Mouse (Mus musculus): ENCODE data around the gene Tas2r118.

The Tas2r118 gene

GRCm38 (mm10) chr6:23969960-23970359 lies at the start of gene Tas2r118:
TSS of gene Tas2r118 (minus strand) at chr6:23970060.
- DNase-seq (ENCODE audit: extremely low read depth, low read depth, low spot score), result no peak

- DNase-seq (ENCODE audit: extremely low read depth, low read depth, low spot score), result no peak
These were observed 48.5 kb upstream of the Tas2r118 start for GRCm38 (mm10) chr6:24018320-24018719.

- no peak for DNase-seq (ENCODE audit: extremely low read depth, low read depth, low spot score)
These were observed 23.4 kb upstream of the Tas2r118 start for GRCm38 (mm10) chr6:23993276-23993675.

- no peak for DNase-seq (ENCODE audit: extremely low read depth, low read depth, low spot score)
These were observed 21.0 kb upstream of the Tas2r118 start for GRCm38 (mm10) chr6:23990687-23991387.

GRCm38 (mm10) chr6:23986293-23986692 lies 16.4 kb upstream of the Tas2r118 start:
- no peak for DNase-seq (ENCODE audit: extremely low read depth, low read depth, low spot score)

- DNase-seq (ENCODE audit: extremely low read depth, low read depth, low spot score), result no peak
These were observed 2.9 kb downstream of the Tas2r118 start for GRCm38 (mm10) chr6:23966980-23967379.

GRCm38 (mm10) chr6:23965925-23966324 lies 3.9 kb downstream of the Tas2r118 start:
- DNase-seq (ENCODE audit: extremely low read depth, low read depth, low spot score), result no peak

- no peak for DNase-seq (ENCODE audit: extremely low read depth, low read depth, low spot score)
These were observed 6.1 kb downstream of the Tas2r118 start for GRCm38 (mm10) chr6:23963741-23964140.

GRCm38 (mm10) chr6:23940776-23941175 lies 29.1 kb downstream of the Tas2r118 start:
- DNase-seq (ENCODE audit: extremely low read depth, low read depth, low spot score), result no peak

- no peak for DNase-seq (ENCODE audit: extremely low read depth, low read depth, low spot score)
These were observed 31.0 kb downstream of the Tas2r118 start for GRCm38 (mm10) chr6:23938575-23939488.

- DNase-seq (ENCODE audit: extremely low read depth, low read depth, low spot score), result no peak
These were observed 33.4 kb downstream of the Tas2r118 start for GRCm38 (mm10) chr6:23936414-23936813.

GRCm38 (mm10) chr6:23923806-23924205 lies 46.1 kb downstream of the Tas2r118 start:
- DNase-seq (ENCODE audit: extremely low read depth, low read depth, low spot score), result no peak
